Mouse (Mus musculus) brain, adult 2 months (tissue): ENCODE measurements around the gene Ugt1a6b.
A peak's percentile ranks its signal among the peaks of the same experiment; 100 is the strongest.

Experiments
- DNase-seq: peaks from one replicate; pipeline ENCODE4 v3.0.0; 2011; ENCODE audit warnings: low read depth, low spot score

Ugt1a6b gene

GRCm38 (mm10) chr1:88195687-88196086 lies 92.6 kb downstream of the Ugt1a6b start:
- no peak for DNase-seq

- DNase-seq = no peak
Observed at GRCm38 (mm10) chr1:88197443-88197842, 94.4 kb downstream of the Ugt1a6b start.

GRCm38 (mm10) chr1:88199996-88200395 lies 96.9 kb downstream of the Ugt1a6b start:
- DNase-seq = peak; percentile 65

GRCm38 (mm10) chr1:88200456-88200855 lies 97.4 kb downstream of the Ugt1a6b start, which contains the start of gene Ugt1a2:
Gene Ugt1a2, plus strand, starts transcription at chr1:88200601.
- no peak for DNase-seq

- DNase-seq = peak; percentile 94
Observed at GRCm38 (mm10) chr1:88205294-88205922, 102.4 kb downstream of the Ugt1a6b start, which contains the start of gene Dnajb3. Gene Dnajb3, minus strand, starts transcription at chr1:88205782.

- no peak for DNase-seq
Observed at GRCm38 (mm10) chr1:88206843-88207479, 103.9 kb downstream of the Ugt1a6b start.

GRCm38 (mm10) chr1:88211812-88212211 lies 108.8 kb downstream of the Ugt1a6b start, which contains the start of gene Ugt1a1:
Gene Ugt1a1, plus strand, starts transcription at chr1:88211959.
- no peak for DNase-seq

GRCm38 (mm10) chr1:88212341-88213045 lies 109.4 kb downstream of the Ugt1a6b start:
- DNase-seq = no peak

GRCm38 (mm10) chr1:88213061-88213460 lies 110.0 kb downstream of the Ugt1a6b start:
- no peak for DNase-seq

- DNase-seq = no peak
Observed at GRCm38 (mm10) chr1:88213766-88214461, 110.9 kb downstream of the Ugt1a6b start.

GRCm38 (mm10) chr1:88214462-88214952 lies 111.5 kb downstream of the Ugt1a6b start:
- DNase-seq = no peak

GRCm38 (mm10) chr1:88215466-88216380 lies 112.7 kb downstream of the Ugt1a6b start:
- peak; percentile 1 for DNase-seq

GRCm38 (mm10) chr1:88216551-88216950 lies 113.5 kb downstream of the Ugt1a6b start:
- peak; percentile 32 for DNase-seq

- DNase-seq = peak; percentile 0
Observed at GRCm38 (mm10) chr1:88217144-88217543, 114.1 kb downstream of the Ugt1a6b start.

GRCm38 (mm10) chr1:88217576-88217975 lies 114.5 kb downstream of the Ugt1a6b start:
- DNase-seq = no peak

- DNase-seq = peak; percentile 0
Observed at GRCm38 (mm10) chr1:88218051-88218450, 115.0 kb downstream of the Ugt1a6b start.

- peak; percentile 3 for DNase-seq
Observed at GRCm38 (mm10) chr1:88218591-88218990, 115.5 kb downstream of the Ugt1a6b start.

GRCm38 (mm10) chr1:88219054-88219453 lies 116.0 kb downstream of the Ugt1a6b start:
- no peak for DNase-seq

- DNase-seq = no peak
Observed at GRCm38 (mm10) chr1:88220336-88220735, 117.3 kb downstream of the Ugt1a6b start.

GRCm38 (mm10) chr1:88222216-88222615 lies 119.2 kb downstream of the Ugt1a6b start:
- no peak for DNase-seq
